ENCODE assay signal across 27 mouse cellular contexts in the genomic region with DNA sequence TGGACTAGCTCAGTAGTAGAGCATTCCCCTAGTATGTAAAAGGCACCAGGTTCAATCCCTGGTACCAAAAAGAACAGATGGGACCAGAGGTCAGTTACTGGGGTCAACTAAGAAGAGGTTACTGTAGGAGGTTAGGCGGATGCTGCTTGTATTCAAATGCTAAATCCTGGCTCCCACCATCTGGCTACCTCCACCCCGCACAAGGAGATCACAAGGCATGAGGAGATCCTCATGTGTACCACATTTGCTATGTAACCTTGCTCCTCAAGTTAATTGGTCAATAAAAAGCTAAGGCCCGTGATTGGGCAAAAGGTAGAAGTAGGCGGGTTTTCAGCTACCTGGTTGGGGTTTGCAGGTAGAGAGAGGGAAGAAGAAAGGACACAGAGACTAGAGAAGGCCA. TPM values are rescaled to one million over a fixed set of nuclear protein-coding genes. Genes with fewer than 3 reads are reported as not detected.
"Had no signal": no experiment of that assay in that cellular context is flagged by ENCODE, and none has a peak within 500 bp of the region (broad histone marks: within the 10 kb centered on the region; RNA-seq: fewer than 3 reads in every experiment).

No protein-coding gene starts in this region.

- H3K9me3 ChIP-seq: heart, embryonic 13.5 days; heart, embryonic 15.5 days; hindbrain, embryonic 13.5 days; hindbrain, embryonic 15.5 days; kidney, embryonic 15.5 days; limb, embryonic 13.5 days; limb, embryonic 15.5 days; liver, embryonic 12.5 days had no signal

- H3K4me1 ChIP-seq: heart, embryonic 13.5 days; heart, embryonic 15.5 days; hindbrain, embryonic 13.5 days; hindbrain, embryonic 15.5 days; kidney, embryonic 15.5 days; limb, embryonic 13.5 days; liver, embryonic 12.5 days had no signal

- DNase-seq: gastrocnemius, postnatal 14 days; gastrocnemius, postnatal 36 days; heart, adult 11 months; heart, adult 2 months; heart, postnatal 14 days; heart, postnatal 36 days; kidney, adult 11 months; kidney, adult 2 months; kidney, adult 9 months; kidney, postnatal 25 days; kidney, postnatal 4 days had no signal

- H3K27ac ChIP-seq: heart, adult 2 months; heart, embryonic 13.5 days; heart, embryonic 15.5 days; hindbrain, embryonic 13.5 days; hindbrain, embryonic 15.5 days; hindbrain, postnatal 0 days; kidney, embryonic 15.5 days; kidney, postnatal 0 days; layer of hippocampus, adult 2 months; left cerebral cortex, adult 2 months; limb, embryonic 13.5 days; limb, embryonic 15.5 days; liver, embryonic 12.5 days; liver, embryonic 14.5 days had no signal

- H3K9ac ChIP-seq: heart, embryonic 13.5 days; heart, embryonic 15.5 days; hindbrain, embryonic 13.5 days; hindbrain, embryonic 15.5 days; kidney, embryonic 15.5 days; limb, embryonic 13.5 days; limb, embryonic 15.5 days; liver, embryonic 12.5 days; liver, embryonic 14.5 days had no signal

- ATAC-seq: hindbrain, postnatal 0 days; intestine, embryonic 16.5 days; liver, embryonic 12.5 days had no signal

- H3K4me2 ChIP-seq: heart, embryonic 11.5 days; heart, embryonic 13.5 days; heart, embryonic 15.5 days; hindbrain, embryonic 13.5 days; hindbrain, embryonic 15.5 days; kidney, embryonic 15.5 days; limb, embryonic 13.5 days; limb, embryonic 15.5 days; liver, embryonic 12.5 days had no signal

- H3K36me3 ChIP-seq: heart, embryonic 13.5 days; heart, embryonic 15.5 days; hindbrain, embryonic 13.5 days; hindbrain, embryonic 15.5 days; kidney, embryonic 15.5 days; limb, embryonic 13.5 days; limb, embryonic 15.5 days; liver, embryonic 12.5 days had no signal

- H3K4me3 ChIP-seq: heart, adult 2 months; heart, embryonic 13.5 days; heart, embryonic 15.5 days; hindbrain, embryonic 13.5 days; hindbrain, embryonic 15.5 days; kidney, embryonic 15.5 days; layer of hippocampus, adult 2 months; left cerebral cortex, adult 2 months; limb, embryonic 13.5 days; limb, embryonic 15.5 days; liver, embryonic 12.5 days had no signal

- H3K27me3 ChIP-seq: heart, embryonic 13.5 days; heart, embryonic 15.5 days; hindbrain, embryonic 13.5 days; hindbrain, embryonic 15.5 days; kidney, embryonic 15.5 days; limb, embryonic 13.5 days; limb, embryonic 15.5 days; liver, embryonic 12.5 days had no signal

RNA-seq across cellular contexts. Expression of gene Tnfrsf8, which starts 43.3 kb away (rescaled TPM):
- polyA plus RNA-seq: intestine, embryonic 14.5 days; intestine, embryonic 16.5 days; liver, embryonic 12.5 days had no signal
